Mouse (Mus musculus): ENCODE data around the gene Ly6g6f.
"Not testable (repeated sequence)": the region's sequence is repeated elsewhere in the genome, so short reads cannot be mapped to it uniquely, and the experiment has no call there.

Ly6g6f gene

GRCm38 (mm10) chr17:35052271-35052798, 33.1 kb downstream of the Ly6g6f start:
- DNase-seq (ENCODE audit: low spot score) = no peak

- DNase-seq (ENCODE audit: low spot score) = no peak
Observed at GRCm38 (mm10) chr17:35051156-35052086, 34.0 kb downstream of the Ly6g6f start.

GRCm38 (mm10) chr17:35050126-35050750, 35.2 kb downstream of the Ly6g6f start:
- no peak for DNase-seq (ENCODE audit: low spot score)

GRCm38 (mm10) chr17:35049561-35050016, 35.8 kb downstream of the Ly6g6f start, which contains the start of gene Clic1:
Gene Clic1 (plus strand): TSS chr17:35049966.
- DNase-seq (ENCODE audit: low spot score) = no peak

GRCm38 (mm10) chr17:35048932-35049440, 36.4 kb downstream of the Ly6g6f start:
- no peak for DNase-seq (ENCODE audit: low spot score)

GRCm38 (mm10) chr17:35048149-35048931, 37.1 kb downstream of the Ly6g6f start:
- no peak for DNase-seq (ENCODE audit: low spot score)

GRCm38 (mm10) chr17:35047688-35048087, 37.7 kb downstream of the Ly6g6f start:
- no peak for DNase-seq (ENCODE audit: low spot score)

GRCm38 (mm10) chr17:35046681-35047455, 38.5 kb downstream of the Ly6g6f start, which contains the start of gene Msh5:
Gene Msh5 (minus strand): TSS chr17:35046745.
- DNase-seq (ENCODE audit: low spot score) = peak; percentile 84

- no peak for DNase-seq (ENCODE audit: low spot score)
Observed at GRCm38 (mm10) chr17:35045807-35046680, 39.4 kb downstream of the Ly6g6f start.

GRCm38 (mm10) chr17:35044904-35045806, 40.3 kb downstream of the Ly6g6f start:
- no peak for DNase-seq (ENCODE audit: low spot score)

- DNase-seq (ENCODE audit: low spot score) = no peak
Observed at GRCm38 (mm10) chr17:35043794-35044193, 41.6 kb downstream of the Ly6g6f start.

- no peak for DNase-seq (ENCODE audit: low spot score)
Observed at GRCm38 (mm10) chr17:35039121-35039873, 46.1 kb downstream of the Ly6g6f start.

GRCm38 (mm10) chr17:35034896-35035295, 50.5 kb downstream of the Ly6g6f start:
- DNase-seq (ENCODE audit: low spot score) = no peak

GRCm38 (mm10) chr17:35033703-35034102, 51.7 kb downstream of the Ly6g6f start:
- not testable (repeated sequence) for DNase-seq (ENCODE audit: low spot score)

- DNase-seq (ENCODE audit: low spot score) = no peak
Observed at GRCm38 (mm10) chr17:35032323-35032870, 53.0 kb downstream of the Ly6g6f start.

- no peak for DNase-seq (ENCODE audit: low spot score)
Observed at GRCm38 (mm10) chr17:35031880-35032279, 53.5 kb downstream of the Ly6g6f start.

- no peak for DNase-seq (ENCODE audit: low spot score)
Observed at GRCm38 (mm10) chr17:35031272-35031671, 54.1 kb downstream of the Ly6g6f start.

Measured in urinary bladder, postnatal 10 days (tissue).